Mouse (Mus musculus): ENCODE data around the gene E130208F15Rik.
A peak's percentile ranks its signal among the peaks of the same experiment; 100 is the strongest.

DNA sequence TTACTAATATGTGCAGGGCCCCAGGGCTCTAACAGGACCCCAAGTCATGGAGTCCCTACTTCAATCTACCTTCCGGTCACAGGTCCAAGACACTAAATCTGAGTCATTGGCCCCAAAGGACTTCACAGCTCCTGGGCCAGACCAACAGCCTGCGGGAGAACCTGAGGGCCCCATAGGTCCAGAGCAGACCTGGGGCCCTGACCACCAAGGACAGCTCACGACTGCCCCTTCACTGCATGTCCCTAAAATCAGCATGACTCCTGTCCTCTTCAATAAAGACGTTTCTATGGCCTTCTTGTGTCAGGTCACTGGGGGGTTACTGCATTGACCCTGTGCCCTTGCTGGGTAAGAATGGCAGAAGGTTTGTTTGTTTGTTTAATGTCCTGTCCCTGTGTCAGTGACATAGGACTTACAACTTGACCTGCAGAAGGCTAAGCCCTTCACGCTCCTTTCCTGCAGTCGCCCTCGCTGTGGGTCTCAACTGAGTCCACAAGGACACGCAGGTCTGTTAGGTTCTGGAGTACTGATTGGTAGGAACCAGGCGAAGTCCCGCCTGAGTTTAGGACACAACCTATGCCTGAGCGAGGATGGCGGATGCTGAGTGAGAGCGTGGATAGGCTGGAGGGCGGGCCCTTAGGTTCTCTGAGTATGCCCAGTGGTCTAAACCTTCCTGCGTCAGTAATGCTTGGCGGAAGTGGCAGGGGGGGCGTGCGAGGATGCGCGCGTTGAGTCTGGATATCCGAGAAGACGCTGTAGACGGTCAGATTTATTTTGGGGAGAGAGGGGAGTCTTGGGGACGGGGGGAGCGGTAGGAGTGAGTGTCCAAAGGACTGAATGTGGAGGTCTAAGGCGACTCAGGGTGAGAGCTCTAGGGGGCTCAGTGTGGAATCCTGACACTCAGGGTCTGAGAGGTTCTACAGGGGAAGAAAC is 13.2 kb upstream of the E130208F15Rik start, which contains the start of gene Alkbh6:
- TF ChIP-seq CTCF (IDR thresholded peaks at IDR 0.05; ENCODE audit: low read depth, low read length) (no peak), POLR2A (IDR thresholded peaks at IDR 0.05; ENCODE audit: extremely low read depth, insufficient read depth, low read length) (peak; percentile 76; the same call in 1 of the 2 replicates)

Data from liver, adult 2 months (tissue).